Comparison of ENCODE assay signal across 7 mouse cellular contexts in the genomic region with DNA sequence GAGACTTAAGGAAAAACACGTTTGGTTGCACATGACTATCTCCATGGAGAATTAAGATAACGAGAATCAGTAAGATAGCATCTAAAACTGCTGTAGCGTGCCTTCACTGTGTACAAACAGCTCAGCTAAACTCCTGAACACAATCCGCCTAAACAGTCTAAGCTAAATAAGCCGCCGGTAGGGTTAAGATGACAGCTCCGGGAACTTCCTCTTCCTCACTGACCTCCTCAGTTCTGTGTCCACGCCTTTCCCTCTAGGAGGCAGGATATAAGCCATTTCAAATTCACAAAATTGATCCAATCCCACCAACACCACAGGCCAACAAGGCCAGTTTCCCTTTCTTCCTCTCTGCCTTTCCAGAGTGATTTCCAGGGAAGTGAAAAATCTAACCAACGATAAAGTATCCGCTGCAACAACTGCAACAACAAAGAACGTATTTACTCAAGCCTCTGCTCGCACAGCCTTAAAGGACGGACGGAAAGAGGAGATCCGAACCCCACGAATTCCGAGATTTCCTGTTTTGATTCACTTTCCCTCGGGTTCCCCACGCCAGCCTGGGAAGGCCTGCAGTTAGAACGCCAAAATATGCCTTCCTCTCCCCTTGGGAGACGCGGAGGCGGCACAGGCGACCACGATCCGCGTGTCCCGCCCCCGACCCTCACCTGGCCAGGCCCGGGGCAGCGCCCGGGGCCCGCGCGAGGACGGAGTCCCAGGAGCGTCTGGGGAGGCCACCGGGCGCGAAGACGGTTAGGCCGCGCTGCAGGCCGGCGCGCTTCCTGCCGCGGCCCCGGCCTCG. TPM values are rescaled to one million over a fixed set of nuclear protein-coding genes. Genes with fewer than 3 reads are reported as not detected.
DNase-seq lines count a peak whose midpoint lies in the region; ATAC-seq lines count a peak whose summit lies in the region.

No protein-coding gene starts in this region.

- ATAC-seq in hindbrain, embryonic 12.5 days (ENCODE audit: low FRiP score): 0 out of 2 replicates have a peak, but pooled peaks have one; percentile 3
- ATAC-seq in megakaryocyte progenitor cell, adult 5-6 weeks (replicated peaks; ENCODE audit: poor library complexity): peak; percentile 42

- no peaks in the 10 kb centered on the region for H3K36me3 ChIP-seq in forebrain, embryonic 10.5 days (replicated peaks)
- no peaks in the 10 kb centered on the region for H3K36me3 ChIP-seq in hindbrain, embryonic 12.5 days

- H3K4me1 ChIP-seq in forebrain, embryonic 10.5 days: peaks cover 19% of the 10 kb centered on the region
- H3K4me1 ChIP-seq in hindbrain, embryonic 12.5 days: peaks cover 10% of the 10 kb centered on the region; the same call in 1 of the 2 replicates

- no peaks in the 10 kb centered on the region for H3K27me3 ChIP-seq in forebrain, embryonic 10.5 days (ENCODE audit: poor library complexity, severe bottlenecking)
- H3K27me3 ChIP-seq in hindbrain, embryonic 12.5 days: no peaks in the 10 kb centered on the region

- 2% methylated on average over 50 of the region's 50 CpGs for WGBS in forebrain, embryonic 10.5 days
- under 1% methylated on average over 46 of the region's 50 CpGs for WGBS in hindbrain, embryonic 12.5 days

- no peaks in the 10 kb centered on the region for H3K9me3 ChIP-seq in forebrain, embryonic 10.5 days
- no peaks in the 10 kb centered on the region for H3K9me3 ChIP-seq in hindbrain, embryonic 12.5 days (replicated peaks)

- H3K27ac ChIP-seq in forebrain, embryonic 10.5 days: peak overlapping the region; percentile 99
- H3K27ac ChIP-seq in hindbrain, embryonic 12.5 days: peak overlapping the region; percentile 99

- intact Hi-C loops in left cerebral cortex, postnatal 14 days (cut with DNase I): no loop called here

- peak overlapping the region; percentile 98 for H3K9ac ChIP-seq in hindbrain, embryonic 12.5 days

- peak overlapping the region; percentile 95 for H3K4me3 ChIP-seq in forebrain, embryonic 10.5 days
- H3K4me3 ChIP-seq in hindbrain, embryonic 12.5 days: peak overlapping the region; percentile 95

- peak overlapping the region; percentile 74 for H3K4me2 ChIP-seq in hindbrain, embryonic 12.5 days (replicated peaks)

- peak; percentile 72 for DNase-seq in MEL-GATA-1-ER (ENCODE audit: extremely low read depth, low read depth)
- peak; percentile 54 for DNase-seq in brain, adult 2 months (ENCODE audit: low read depth, low spot score)
- peak; percentile 37 for DNase-seq in forebrain, embryonic 10.5 days (ENCODE audit: extremely low spot score, low spot score)
- DNase-seq in left cerebral cortex, postnatal 14 days (ENCODE audit: low spot score in 2 of 2): peak; percentile 11 to 15
- DNase-seq in right cerebral cortex, postnatal 4 days: peak; percentile 31

RNA-seq across cellular contexts. Expression of a gene that starts 3.3 kb away (rescaled TPM):
- 8.8 and 10.2 TPM in 2 replicates for polyA plus RNA-seq in forebrain, embryonic 10.5 days (2016; fragmentation: Nextera tagmentation; extraction: Ambion mirVana)
- polyA plus RNA-seq in hindbrain, embryonic 12.5 days (2016; fragmentation: Nextera tagmentation; extraction: Ambion mirVana): 17.0 and 17.5 TPM in 2 replicates
- 10 to 100 TPM; 67.1 to 69.6 TPM for total RNA-seq in left cerebral cortex, postnatal 14 days (2021)
- total RNA-seq in megakaryocyte progenitor cell, adult 5-6 weeks (2015): 98.5 and 108 TPM in 2 replicates
- total RNA-seq in megakaryocyte progenitor cell, adult 5-6 weeks (2017): 43.9 and 67.9 TPM in 2 replicates

RNA-seq across cellular contexts. Expression of a gene that starts 48.6 kb away (rescaled TPM):
- polyA plus RNA-seq in forebrain, embryonic 10.5 days (2016; fragmentation: Nextera tagmentation; extraction: Ambion mirVana): 22.9 and 23.2 TPM in 2 replicates
- polyA plus RNA-seq in hindbrain, embryonic 12.5 days (2016; fragmentation: Nextera tagmentation; extraction: Ambion mirVana): 20.1 and 20.2 TPM in 2 replicates
- total RNA-seq in left cerebral cortex, postnatal 14 days (2021): 10 to 100 TPM; 12.9 to 14.5 TPM
- 34.5 and 41.4 TPM in 2 replicates for total RNA-seq in megakaryocyte progenitor cell, adult 5-6 weeks (2015)
- 48.3 and 69.1 TPM in 2 replicates for total RNA-seq in megakaryocyte progenitor cell, adult 5-6 weeks (2017)

Comparison
In these comparisons a context has a peak if more than half of its experiments do, and no peak if none do; other contexts are left out.
1. Peak in every context shown above with its lines: DNase-seq, ATAC-seq, H3K4me3 ChIP-seq and H3K27ac ChIP-seq.
2. DNase-seq: peak in every context shown above with its lines; median percentile 72 in MEL-GATA-1-ER; 54 in brain, adult 2 months; 37 in forebrain, embryonic 10.5 days; 31 in right cerebral cortex, postnatal 4 days; 13 in left cerebral cortex, postnatal 14 days.